Mouse (Mus musculus) B cell, adult (primary cell): ENCODE measurements around the gene Gpr21. TPM values are rescaled to one million over a fixed set of nuclear protein-coding genes. Genes with fewer than 3 reads are reported as not detected.

Experiments
- total RNA-seq: library from RNA; stranded (reverse); gene quantifications from 4 replicates; pipeline ENCODE4 v1.2.4, GENCODE M21; 2023; ENCODE audit not compliant: inconsistent age

Gpr21 gene
- 2.4 to 3.5 TPM (median 2.7 TPM) in 4 replicates for total RNA-seq

GRCm38 (mm10) chr2:37516030-37516710 is at the start of gene Gpr21:
Gpr21 (plus strand) TSS chr2:37516332.

Other genes with a start within 250 kb of the Gpr21 start
- not detected in 4 replicates for gene Olfr368, start 189.8 kb upstream of the Gpr21 start, total RNA-seq
- gene Pdcl, start 157.0 kb upstream of the Gpr21 start, total RNA-seq = 32.3 to 37.8 TPM (median 35.4 TPM) in 4 replicates
- gene Rc3h2, start 93.4 kb upstream of the Gpr21 start, total RNA-seq = 51.5 to 67.3 TPM (median 60.0 TPM) in 4 replicates
- 2.9 to 6.4 TPM (median 4.5 TPM) in 4 replicates for gene Zbtb26, start 73.2 kb upstream of the Gpr21 start, total RNA-seq
- 16.1 to 18.5 TPM (median 17.5 TPM) in 4 replicates for gene Zbtb6, start 73.2 kb upstream of the Gpr21 start, total RNA-seq
- 44.7 to 50.4 TPM (median 47.4 TPM) in 4 replicates for gene Rabgap1, start 73.1 kb upstream of the Gpr21 start, total RNA-seq
- 147 to 171 TPM (median 160 TPM) in 4 replicates for gene Strbp, start 187.5 kb downstream of the Gpr21 start, total RNA-seq